Mouse (Mus musculus): Measurements from ENCODE around the gene Magi1. TPM values are rescaled to one million over a fixed set of nuclear protein-coding genes. Genes with fewer than 3 reads are reported as not detected.

Gene Magi1
- total and polyA plus RNA-seq, 3 experiments: not detected

DNA sequence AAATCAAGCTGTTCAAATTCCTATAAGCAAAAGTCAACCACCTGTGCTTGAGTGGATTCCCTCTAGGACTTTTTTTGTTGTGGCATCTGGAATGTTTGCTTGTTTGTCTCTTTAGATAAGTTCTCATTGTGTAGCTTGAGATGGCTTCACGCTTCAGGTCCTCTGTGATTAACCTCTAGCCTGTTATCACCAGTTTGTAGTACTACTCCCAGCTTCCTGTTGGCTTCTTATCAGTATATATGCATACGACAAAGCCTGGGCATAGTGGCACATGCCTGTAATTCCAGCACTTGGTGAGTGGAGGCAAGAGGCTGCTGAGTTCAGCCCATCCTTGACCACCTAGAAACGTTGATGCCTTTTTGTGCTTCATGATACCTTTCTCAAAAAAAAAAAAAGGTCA is 16.8 kb upstream of the Magi1 start:
- Histone ChIP-seq H3K27ac (ENCODE audit: control insufficient read depth, low read depth, low read length) (no peak overlapping the region), H3K9me3 (replicated peaks; ENCODE audit: insufficient read depth, low read length) (no peaks in the 10 kb centered on the region), H3K27me3 (ENCODE audit: control insufficient read depth in 1 of 2, insufficient read depth in 2 of 2, low read length in 2 of 2) (no peaks in the 10 kb centered on the region), H3K9ac (ENCODE audit: control insufficient read depth, low read depth, low read length, poor library complexity, severe bottlenecking) (no peak overlapping the region), H3K36me3 (ENCODE audit: control insufficient read depth in 1 of 2, insufficient read depth in 2 of 2, low read length in 2 of 2) (no peaks in the 10 kb centered on the region), H3K4me1 (ENCODE audit: control insufficient read depth in 1 of 2, insufficient read depth in 2 of 2, low read length in 2 of 2) (no peaks in the 10 kb centered on the region), H3K79me2 (ENCODE audit: control insufficient read depth, insufficient read depth, low read length, poor library complexity) (no peaks in the 10 kb centered on the region), H3K4me3 (ENCODE audit: control insufficient read depth in 1 of 2, insufficient read depth in 1 of 2, low read depth in 2 of 2, low read length in 2 of 2) (no peak overlapping the region)
- peak; percentile 2 for DNase-seq (ENCODE audit: low read depth, low spot score)
- TF ChIP-seq SMC3 (IDR thresholded peaks at IDR 0.05; ENCODE audit: low read depth, low read length): no peak
- TF ChIP-seq CHD2 (IDR thresholded peaks at IDR 0.05; ENCODE audit: low read length): no peak
- no peak for TF ChIP-seq GABPA (IDR thresholded peaks at IDR 0.05; ENCODE audit: low read depth, low read length)
- TF ChIP-seq ZKSCAN1 (IDR thresholded peaks at IDR 0.05; ENCODE audit: low read depth, low read length): no peak
- TF ChIP-seq MEF2A (IDR thresholded peaks at IDR 0.05; ENCODE audit: extremely low read depth, insufficient replicate concordance, low read depth, low read length, poor library complexity, severe bottlenecking): no peak
- no peak for TF ChIP-seq POLR2AphosphoS5 (IDR thresholded peaks at IDR 0.05; ENCODE audit: borderline replicate concordance, low read depth, low read length)
- no peak for TF ChIP-seq JUND (IDR thresholded peaks at IDR 0.05; ENCODE audit: low read depth, low read length)
- no peak for TF ChIP-seq BHLHE40 (IDR thresholded peaks at IDR 0.05; ENCODE audit: borderline replicate concordance, low read depth, low read length)
- peak in 1 of 2 experiments; percentile 22; a peak in 1 of 4 replicates for TF ChIP-seq EP300 (IDR thresholded peaks at IDR 0.05; ENCODE audit: low read depth in 1 of 2, low read length in 2 of 2)
- no peak for TF ChIP-seq RAD21 (IDR thresholded peaks at IDR 0.05; ENCODE audit: low read depth, low read length)
- no peak for TF ChIP-seq RCOR1 (IDR thresholded peaks at IDR 0.05; ENCODE audit: low read depth, low read length)
- TF ChIP-seq USF1 (IDR thresholded peaks at IDR 0.05; ENCODE audit: low read depth, low read length): no peak
- no peak for TF ChIP-seq NELFE (IDR thresholded peaks at IDR 0.05; ENCODE audit: low read depth, low read length)
- peak; percentile 76; the same call in 1 of the 2 replicates for TF ChIP-seq TCF12 (IDR thresholded peaks at IDR 0.05; ENCODE audit: low read depth, low read length)
- no peak for TF ChIP-seq POLR2A (IDR thresholded peaks at IDR 0.05; ENCODE audit: control insufficient read depth in 1 of 2, insufficient read depth in 1 of 2, low read depth in 1 of 2, low read length in 2 of 2, poor library complexity in 1 of 2)
- TF ChIP-seq ZMIZ1 (IDR thresholded peaks at IDR 0.05; ENCODE audit: low read depth, low read length): no peak
- no peak for TF ChIP-seq CHD1 (IDR thresholded peaks at IDR 0.05; ENCODE audit: low read depth, low read length)

DNA sequence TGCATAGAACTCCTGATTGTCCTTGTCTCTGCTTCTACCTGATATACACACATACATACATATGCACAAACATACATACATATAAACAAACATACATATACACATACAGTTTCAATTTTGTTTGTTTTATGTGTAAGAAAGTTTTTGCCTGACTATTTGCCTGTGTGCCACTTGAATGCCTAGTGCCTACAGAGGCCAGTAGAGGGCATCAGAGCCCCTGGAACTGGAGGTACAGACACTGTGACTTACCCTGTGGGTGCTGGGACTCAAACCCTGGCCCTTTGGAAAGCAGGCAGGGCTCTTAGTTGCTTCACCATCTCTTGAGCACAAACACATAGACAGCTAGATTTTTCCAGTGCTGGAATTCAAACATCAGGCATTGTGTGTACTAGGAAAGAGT is 3.7 kb upstream of the Magi1 start:
- H3K27ac ChIP-seq (ENCODE audit: control insufficient read depth, low read depth, low read length): no peak overlapping the region
- TF ChIP-seq UBTF (IDR thresholded peaks at IDR 0.05; ENCODE audit: borderline replicate concordance, insufficient read depth, low read depth, low read length): no peak
- no peak for TF ChIP-seq MAX (IDR thresholded peaks at IDR 0.05; ENCODE audit: low read length)
- no peak for TF ChIP-seq GATA1 (IDR thresholded peaks at IDR 0.05; ENCODE audit: low read depth, low read length)
- TF ChIP-seq NRF1 (IDR thresholded peaks at IDR 0.05; ENCODE audit: insufficient read depth, low read depth, low read length, poor library complexity, severe bottlenecking): no peak
- TF ChIP-seq RAD21 (IDR thresholded peaks at IDR 0.05; ENCODE audit: low read depth, low read length): no peak
- no peak for TF ChIP-seq ZC3H11A (IDR thresholded peaks at IDR 0.05; ENCODE audit: low read depth, low read length)
- TF ChIP-seq CTCF (IDR thresholded peaks at IDR 0.05 in 2 of 3, conservative IDR thresholded peaks at IDR 0.05 in 1 of 3; ENCODE audit: control insufficient read depth in 1 of 3, insufficient read depth in 1 of 3, low read depth in 2 of 3, low read length in 3 of 3, poor library complexity in 1 of 3, severe bottlenecking in 1 of 3): no peak
- TF ChIP-seq TBP (IDR thresholded peaks at IDR 0.05; ENCODE audit: low read depth, low read length): no peak
- TF ChIP-seq MEF2A (IDR thresholded peaks at IDR 0.05; ENCODE audit: extremely low read depth, insufficient replicate concordance, low read depth, low read length, poor library complexity, severe bottlenecking): no peak
- TF ChIP-seq MYB (IDR thresholded peaks at IDR 0.05; ENCODE audit: low read depth, low read length): no peak
- TF ChIP-seq RCOR1 (IDR thresholded peaks at IDR 0.05; ENCODE audit: low read depth, low read length): no peak
- TF ChIP-seq ETS1 (IDR thresholded peaks at IDR 0.05; ENCODE audit: low read depth, low read length): no peak
- TF ChIP-seq EP300 (IDR thresholded peaks at IDR 0.05; ENCODE audit: low read depth in 1 of 2, low read length in 2 of 2): no peak
- no peak for TF ChIP-seq JUND (IDR thresholded peaks at IDR 0.05; ENCODE audit: low read depth, low read length)
- no peaks in the 10 kb centered on the region for H3K4me1 ChIP-seq (ENCODE audit: control insufficient read depth in 1 of 2, insufficient read depth in 2 of 2, low read length in 2 of 2)
- no peaks in the 10 kb centered on the region for H3K36me3 ChIP-seq (ENCODE audit: control insufficient read depth in 1 of 2, insufficient read depth in 2 of 2, low read length in 2 of 2)
- no peaks in the 10 kb centered on the region for H3K9me3 ChIP-seq (replicated peaks; ENCODE audit: insufficient read depth, low read length)
- no peaks in the 10 kb centered on the region for H3K79me2 ChIP-seq (ENCODE audit: control insufficient read depth, insufficient read depth, low read length, poor library complexity)
- no peak for DNase-seq (ENCODE audit: low read depth, low spot score)
- H3K27me3 ChIP-seq (ENCODE audit: control insufficient read depth in 1 of 2, insufficient read depth in 2 of 2, low read length in 2 of 2): no peaks in the 10 kb centered on the region
- H3K4me3 ChIP-seq (ENCODE audit: control insufficient read depth in 1 of 2, insufficient read depth in 1 of 2, low read depth in 2 of 2, low read length in 2 of 2): no peak overlapping the region
- no peak overlapping the region for H3K9ac ChIP-seq (ENCODE audit: control insufficient read depth, low read depth, low read length, poor library complexity, severe bottlenecking)

All from MEL (cell line).